Mouse (Mus musculus) brain, embryonic 14.5 days (tissue): ENCODE results near the gene Dnhd1.

Experiments used
- CTCF ChIP-seq: fragments of 200-500 bp; IDR thresholded peaks from 2 replicates; pipeline ENCODE4 v1.5.1; 2012; ENCODE audit warnings: inconsistent platforms, mild to moderate bottlenecking, moderate library complexity, borderline replicate concordance; ENCODE audit not compliant: insufficient read depth, insufficient read length; ENCODE audit errors: extremely low read depth
- POLR2A ChIP-seq: fragments of 200-500 bp; IDR thresholded peaks from 2 replicates; pipeline ENCODE4 v1.6.1; 2012; ENCODE audit warnings: mild to moderate bottlenecking, inconsistent platforms, borderline replicate concordance; ENCODE audit not compliant: poor library complexity, insufficient read depth, insufficient read length, severe bottlenecking; ENCODE audit errors: extremely low read depth

GRCm38 (mm10) chr7:105726980-105727325 lies 76.3 kb downstream of the Dnhd1 start:
- TF ChIP-seq CTCF (no peak), POLR2A (no peak)
